Mouse (Mus musculus) right cerebral cortex, postnatal 4 days (tissue): ENCODE results near the gene Plin5.
"Not testable (repeated sequence)": the region's sequence is repeated elsewhere in the genome, so short reads cannot be mapped to it uniquely, and the experiment has no call there.

Experiments used
- DNase-seq: peaks from one replicate; pipeline ENCODE4 v3.0.0-alpha.2; 2022

Gene Plin5

DNA sequence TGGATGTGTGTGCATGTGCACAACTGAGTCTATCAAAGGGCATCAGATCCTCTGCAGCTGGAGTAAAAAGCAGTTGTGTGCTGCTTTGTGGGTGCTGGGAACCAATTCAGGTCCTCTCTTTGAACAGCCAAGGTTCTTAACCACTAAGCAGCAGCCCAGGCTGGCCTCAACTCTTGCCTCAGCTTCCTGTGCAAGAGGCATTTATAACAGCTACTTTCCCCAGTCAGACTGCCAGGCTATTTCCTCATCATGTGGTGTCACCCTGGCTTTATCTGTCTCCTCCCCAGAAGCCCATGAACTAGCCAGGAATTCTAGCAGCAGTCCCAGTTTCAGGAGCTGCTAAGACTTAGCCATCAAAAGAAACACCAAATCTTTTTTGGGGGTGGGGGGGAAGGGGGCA is 50.9 kb downstream of the Plin5 start:
- DNase-seq, result no peak

DNA sequence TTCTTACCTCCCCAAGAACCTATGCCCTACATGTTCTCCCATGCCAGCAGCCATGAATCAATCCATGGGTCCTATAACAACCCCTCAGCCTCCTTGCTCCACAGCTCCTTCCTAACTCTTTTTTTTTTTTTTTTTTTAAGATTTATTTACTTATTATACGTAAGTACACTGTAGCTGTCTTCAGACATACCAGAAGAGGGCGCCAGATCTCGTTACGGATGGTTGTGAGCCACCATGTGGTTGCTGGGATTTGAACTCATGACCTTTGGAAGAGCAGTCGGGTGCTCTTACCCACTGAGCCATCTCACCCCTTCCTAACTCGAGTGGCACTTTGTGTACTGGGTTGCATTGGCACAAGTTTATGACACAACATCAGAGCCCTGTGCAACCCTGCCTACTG is 51.7 kb downstream of the Plin5 start:
- DNase-seq, result not testable (repeated sequence)

GRCm38 (mm10) chr17:56062081-56062480 is 55.3 kb downstream of the Plin5 start:
- DNase-seq, result no peak
